Mouse (Mus musculus) left cerebral cortex, postnatal 4 days (tissue): ENCODE data around the gene Gigyf1. TPM values are rescaled to one million over a fixed set of nuclear protein-coding genes. Genes with fewer than 3 reads are reported as not detected.

Experiments
- DNase-seq: peaks from one replicate; pipeline ENCODE4 v3.0.0-alpha.2; 2022
- intact Hi-C: fragments of 180-260 bp; cut with DNase I; formaldehyde crosslinking; loops from one replicate; pipeline ENCODE4 v1.15.1; 2025
- microRNA-seq: library from miRNA; unstranded; fragments of <30 nt; microRNA quantifications from one replicate; pipeline ENCODE4 v1.2.0, GENCODE M21; 2022
- total RNA-seq, 2 experiments: library from RNA; stranded (reverse); gene quantifications; 2 replicates each; pipeline ENCODE4 v1.2.3; 2021

The Gigyf1 gene
- total RNA-seq, 2 experiments from 2014 or later = 56.5 to 63.6 TPM

- DNase-seq = no peak
- intact Hi-C loops = no loop called here
Observed at GRCm38 (mm10) chr5:137569031-137569430, 50.7 kb downstream of the Gigyf1 start.

GRCm38 (mm10) chr5:137569665-137570064 is 51.3 kb downstream of the Gigyf1 start, which contains the start of gene Tfr2:
TSS of gene Tfr2 (plus strand) at chr5:137569840.
- intact Hi-C loops = no loop called here
- no peak for DNase-seq

- intact Hi-C loops = no loop called here
- DNase-seq = no peak
Observed at GRCm38 (mm10) chr5:137570181-137570580, 51.8 kb downstream of the Gigyf1 start.

- no peak for DNase-seq
- intact Hi-C loops = no loop called here
Observed at GRCm38 (mm10) chr5:137570691-137571586, 52.6 kb downstream of the Gigyf1 start.

- intact Hi-C loops = no loop called here
- peak; percentile 55 for DNase-seq
Observed at GRCm38 (mm10) chr5:137574470-137574901, 56.1 kb downstream of the Gigyf1 start.

Small RNA genes within 50 kb of the gene (microRNA-seq; reads per million reads assigned to microRNA genes)
- gene Mir6418 = 1.2 reads per million

Other genes with a start within 250 kb of the Gigyf1 start
- 10 to 100 TPM; 60.3 to 67.8 TPM for gene Ache, start 231.0 kb upstream of the Gigyf1 start, total RNA-seq
- gene Ufsp1, start 223.9 kb upstream of the Gigyf1 start, total RNA-seq = 10 to 100 TPM; 17.3 to 21.8 TPM
- 100 to 1,000 TPM; 214 to 236 TPM for gene Srrt, start 210.9 kb upstream of the Gigyf1 start, total RNA-seq
- gene Trip6, start 204.1 kb upstream of the Gigyf1 start, total RNA-seq = 1 to 10 TPM; 7.1 to 8.0 TPM
- gene Slc12a9, start 185.0 kb upstream of the Gigyf1 start, total RNA-seq = 10 to 100 TPM; 28.8 to 31.5 TPM
- 10 to 100 TPM in 1 of 2 experiments, 1 to 10 TPM in 1; 9.4 to 10.2 TPM for gene Ephb4, start 168.4 kb upstream of the Gigyf1 start, total RNA-seq
- under 1 TPM; 0.30 to 0.74 TPM for gene Zan, start 41.5 kb upstream of the Gigyf1 start, total RNA-seq
- 10 to 100 TPM; 33.7 to 37.6 TPM for gene Pop7, start 16.0 kb upstream of the Gigyf1 start, total RNA-seq
- not detected for gene Epo, start 14.7 kb downstream of the Gigyf1 start, total RNA-seq
- gene Gnb2, start 15.0 kb downstream of the Gigyf1 start, total RNA-seq = 1,000 to 10,000 TPM; 1,140 to 1,206 TPM
- 100 to 1,000 TPM; 151 to 176 TPM for gene Actl6b, start 35.0 kb downstream of the Gigyf1 start, total RNA-seq
- gene Tfr2, start 51.3 kb downstream of the Gigyf1 start, total RNA-seq = 10 to 100 TPM; 28.3 to 28.8 TPM
- 10 to 100 TPM; 55.0 to 57.1 TPM for gene Mospd3, start 82.5 kb downstream of the Gigyf1 start, total RNA-seq
- gene Pcolce, start 95.2 kb downstream of the Gigyf1 start, total RNA-seq = 10 to 100 TPM; 12.6 to 15.1 TPM
- under 1 TPM in 1 of 2 experiments, not detected in 1; 0.20 TPM for gene Fbxo24, start 110.5 kb downstream of the Gigyf1 start, total RNA-seq
- gene Lrch4, start 110.6 kb downstream of the Gigyf1 start, total RNA-seq = 10 to 100 TPM; 13.7 to 13.9 TPM
- gene Gm20605, start 110.6 kb downstream of the Gigyf1 start, total RNA-seq = 10 to 100 TPM in 1 of 2 experiments, 1 to 10 TPM in 1; 9.9 to 10.2 TPM
- 1 to 10 TPM; 2.8 to 4.9 TPM for gene Sap25, start 122.8 kb downstream of the Gigyf1 start, total RNA-seq
- gene Irs3, start 127.2 kb downstream of the Gigyf1 start, total RNA-seq = under 1 TPM in 1 of 2 experiments, not detected in 1; 0.28 TPM
- 10 to 100 TPM; 23.9 to 24.7 TPM for gene Agfg2, start 166.2 kb downstream of the Gigyf1 start, total RNA-seq
- gene Nyap1, start 223.1 kb downstream of the Gigyf1 start, total RNA-seq = 100 to 1,000 TPM; 195 to 197 TPM
- 10 to 100 TPM; 61.6 to 71.9 TPM for gene Tsc22d4, start 227.2 kb downstream of the Gigyf1 start, total RNA-seq